Comparison of ENCODE assay signal across 12 mouse cellular contexts in the genomic region with DNA sequence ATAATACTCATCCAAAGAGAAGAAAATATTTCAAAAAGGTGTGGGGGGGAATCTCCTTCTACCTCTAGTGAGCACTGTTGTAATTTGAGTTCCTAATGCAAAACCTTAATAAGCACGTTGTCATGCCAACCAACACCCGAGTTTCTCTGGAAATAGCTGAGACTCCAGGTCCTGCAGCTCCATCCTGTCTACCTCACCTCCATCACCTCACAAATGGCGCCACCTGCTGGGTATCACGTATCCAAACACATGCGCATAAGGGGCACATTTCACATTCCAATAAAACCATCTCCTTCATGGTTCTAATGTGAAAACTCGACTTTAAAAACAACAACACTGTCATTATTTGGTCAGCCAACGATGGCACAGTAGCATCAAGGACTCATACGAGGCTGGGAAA. TPM values are rescaled to one million over a fixed set of nuclear protein-coding genes. Genes with fewer than 3 reads are reported as not detected.
A peak's percentile ranks its signal among the peaks of the same experiment; 100 is the strongest.
DNase-seq lines count a peak whose midpoint lies in the region; ATAC-seq and TF ChIP-seq lines count a peak whose summit lies in the region.
"Had no signal": no experiment of that assay in that cellular context is flagged by ENCODE, and none has a peak within 500 bp of the region (broad histone marks: within the 10 kb centered on the region; RNA-seq: fewer than 3 reads in every experiment).

No protein-coding gene starts in this region.

- 0 out of 2 replicates have a peak, but pooled peaks have one; percentile 23 for ATAC-seq in frontal cortex, adult (ENCODE audit: low TSS enrichment)
- 0 out of 2 replicates have a peak, but pooled peaks have one; percentile 58 for ATAC-seq in midbrain, postnatal 0 days (ENCODE audit: low FRiP score)
- no peak for ATAC-seq in midbrain, embryonic 13.5 days
- ATAC-seq in stomach, postnatal 0 days (ENCODE audit: low FRiP score, low TSS enrichment): no peak
- ATAC-seq in forebrain, embryonic 13.5 days: no peak
- no peak for ATAC-seq in erythroblast, adult 5-6 weeks (replicated peaks; ENCODE audit: low FRiP score, poor library complexity, severe bottlenecking)

- no peak overlapping the region for H3K27ac ChIP-seq in midbrain, postnatal 0 days (ENCODE audit: low read depth, low read length)
- no peak overlapping the region for H3K27ac ChIP-seq in midbrain, embryonic 13.5 days
- H3K27ac ChIP-seq in stomach, postnatal 0 days (replicated peaks): no peak overlapping the region
- H3K27ac ChIP-seq in forebrain, embryonic 13.5 days: no peak overlapping the region

- H3K9me3 ChIP-seq in midbrain, postnatal 0 days (ENCODE audit: low read length): peaks cover 5% of the 10 kb centered on the region; the same call in 1 of the 2 replicates
- peaks cover 4% of the 10 kb centered on the region; the same call in 1 of the 2 replicates for H3K9me3 ChIP-seq in midbrain, embryonic 13.5 days
- no peaks in the 10 kb centered on the region for H3K9me3 ChIP-seq in stomach, postnatal 0 days (ENCODE audit: control insufficient read depth, low read length)
- no peaks in the 10 kb centered on the region for H3K9me3 ChIP-seq in forebrain, embryonic 13.5 days (replicated peaks)

- peak; percentile 63 for TF ChIP-seq CTCF in midbrain, postnatal 0 days (IDR thresholded peaks at IDR 0.05)
- TF ChIP-seq CTCF in stomach, postnatal 0 days (IDR thresholded peaks at IDR 0.05; ENCODE audit: low read depth): peak; percentile 59

- TF ChIP-seq EP300 in stomach, postnatal 0 days (optimal IDR thresholded peaks at IDR 0.05): no peak

- no peak overlapping the region for H3K4me3 ChIP-seq in midbrain, postnatal 0 days (ENCODE audit: low read depth, low read length)
- H3K4me3 ChIP-seq in midbrain, embryonic 13.5 days (replicated peaks): no peak overlapping the region
- no peak overlapping the region for H3K4me3 ChIP-seq in stomach, postnatal 0 days (ENCODE audit: low read depth, low read length)
- no peak overlapping the region for H3K4me3 ChIP-seq in forebrain, embryonic 13.5 days
- H3K4me3 ChIP-seq: megakaryocyte, embryonic 14.5 days had no signal

- no peaks in the 10 kb centered on the region for H3K36me3 ChIP-seq in midbrain, postnatal 0 days (ENCODE audit: insufficient read depth, low read length)
- no peaks in the 10 kb centered on the region for H3K36me3 ChIP-seq in midbrain, embryonic 13.5 days
- H3K36me3 ChIP-seq in stomach, postnatal 0 days (ENCODE audit: control insufficient read depth, insufficient read depth, low read length): no peaks in the 10 kb centered on the region
- H3K36me3 ChIP-seq in forebrain, embryonic 13.5 days (ENCODE audit: poor library complexity, severe bottlenecking): no peaks in the 10 kb centered on the region

- no peak overlapping the region for H3K4me2 ChIP-seq in midbrain, postnatal 0 days (ENCODE audit: low read depth, low read length, poor library complexity, severe bottlenecking)
- H3K4me2 ChIP-seq in midbrain, embryonic 13.5 days (replicated peaks): no peak overlapping the region
- H3K4me2 ChIP-seq in stomach, postnatal 0 days (replicated peaks; ENCODE audit: low read depth): no peak overlapping the region
- H3K4me2 ChIP-seq in forebrain, embryonic 13.5 days: no peak overlapping the region

- DNase-seq in frontal cortex, postnatal 10 days (ENCODE audit: low spot score in 2 of 2): no peak
- DNase-seq in midbrain, postnatal 0 days (ENCODE audit: low spot score): peak; percentile 21
- DNase-seq in brain, adult 2 months (ENCODE audit: low read depth, low spot score): peak; percentile 61
- no peak for DNase-seq in stomach, postnatal 0 days (ENCODE audit: low spot score)
- DNase-seq: cerebellum, postnatal 36 days had no signal

- no peak overlapping the region for H3K9ac ChIP-seq in midbrain, postnatal 0 days (replicated peaks; ENCODE audit: low read length, poor library complexity, severe bottlenecking)
- H3K9ac ChIP-seq in midbrain, embryonic 13.5 days (replicated peaks): no peak overlapping the region
- H3K9ac ChIP-seq in stomach, postnatal 0 days (ENCODE audit: low read length): no peak overlapping the region
- H3K9ac ChIP-seq in forebrain, embryonic 13.5 days: no peak overlapping the region

- H3K4me1 ChIP-seq in midbrain, postnatal 0 days (ENCODE audit: insufficient read depth, low read length): no peaks in the 10 kb centered on the region
- no peaks in the 10 kb centered on the region for H3K4me1 ChIP-seq in midbrain, embryonic 13.5 days (replicated peaks)
- no peaks in the 10 kb centered on the region for H3K4me1 ChIP-seq in stomach, postnatal 0 days (replicated peaks; ENCODE audit: control insufficient read depth, insufficient read depth)
- H3K4me1 ChIP-seq in forebrain, embryonic 13.5 days: no peaks in the 10 kb centered on the region
- H3K4me1 ChIP-seq: megakaryocyte, embryonic 14.5 days had no signal

- WGBS in midbrain, postnatal 0 days: 58% methylated on average over 8 of the region's 8 CpGs
- 61% methylated on average over 8 of the region's 8 CpGs for WGBS in midbrain, embryonic 13.5 days
- 57% methylated on average over 8 of the region's 8 CpGs for WGBS in stomach, postnatal 0 days
- WGBS in forebrain, embryonic 13.5 days: 56% methylated on average over 8 of the region's 8 CpGs

- no peaks in the 10 kb centered on the region for H3K27me3 ChIP-seq in midbrain, postnatal 0 days (ENCODE audit: insufficient read depth, low read length)
- H3K27me3 ChIP-seq in midbrain, embryonic 13.5 days: no peaks in the 10 kb centered on the region
- H3K27me3 ChIP-seq in stomach, postnatal 0 days (ENCODE audit: control insufficient read depth, insufficient read depth, low read length): no peaks in the 10 kb centered on the region
- no peaks in the 10 kb centered on the region for H3K27me3 ChIP-seq in forebrain, embryonic 13.5 days
- H3K27me3 ChIP-seq: megakaryocyte, embryonic 14.5 days had no signal

RNA-seq across cellular contexts. Expression of gene Gm26657, which starts 14.0 kb away (rescaled TPM):
- not detected in 2 replicates for total RNA-seq in midbrain, postnatal 0 days (2014; rRNA removed)
- not detected in 2 replicates for polyA plus RNA-seq in midbrain, postnatal 0 days (2015; fragmentation: Nextera tagmentation; extraction: Ambion mirVana)
- polyA plus RNA-seq in midbrain, embryonic 13.5 days (2015; fragmentation: Nextera tagmentation; extraction: Ambion mirVana): not detected in 2 replicates
- polyA plus RNA-seq in stomach, postnatal 0 days (2015; fragmentation: Nextera tagmentation; extraction: Ambion mirVana): not detected in 2 replicates
- polyA plus RNA-seq in forebrain, embryonic 13.5 days (2015; fragmentation: Nextera tagmentation; extraction: Ambion mirVana): not detected in 2 replicates
- total RNA-seq in erythroblast, adult 5-6 weeks (2015; ENCODE audit: low replicate concordance): not detected in 2 replicates
- not detected in 2 replicates for total RNA-seq in erythroblast, adult 5-6 weeks (2017; ENCODE audit: low replicate concordance)
- total RNA-seq: heart, adult 8-10 months; layer of hippocampus, adult 8-10 months had no signal

RNA-seq across cellular contexts. Expression of gene Actl7b, which starts 15.4 kb away (rescaled TPM):
- 0.16 and 0.47 TPM in 2 replicates for total RNA-seq in midbrain, postnatal 0 days (2014; rRNA removed)
- not detected in 2 replicates for polyA plus RNA-seq in midbrain, postnatal 0 days (2015; fragmentation: Nextera tagmentation; extraction: Ambion mirVana)
- not detected in 2 replicates for polyA plus RNA-seq in midbrain, embryonic 13.5 days (2015; fragmentation: Nextera tagmentation; extraction: Ambion mirVana)
- not detected in 2 replicates for polyA plus RNA-seq in stomach, postnatal 0 days (2015; fragmentation: Nextera tagmentation; extraction: Ambion mirVana)
- not detected in 2 replicates for polyA plus RNA-seq in forebrain, embryonic 13.5 days (2015; fragmentation: Nextera tagmentation; extraction: Ambion mirVana)
- not detected in 2 replicates for total RNA-seq in erythroblast, adult 5-6 weeks (2015; ENCODE audit: low replicate concordance)
- total RNA-seq in erythroblast, adult 5-6 weeks (2017; ENCODE audit: low replicate concordance): not detected in 2 replicates
- total RNA-seq: heart, adult 8-10 months had no signal

RNA-seq across cellular contexts. Expression of gene Actl7a, which starts 17.4 kb away (rescaled TPM):
- not detected in 2 replicates for total RNA-seq in midbrain, postnatal 0 days (2014; rRNA removed)
- polyA plus RNA-seq in midbrain, postnatal 0 days (2015; fragmentation: Nextera tagmentation; extraction: Ambion mirVana): not detected in 2 replicates
- polyA plus RNA-seq in midbrain, embryonic 13.5 days (2015; fragmentation: Nextera tagmentation; extraction: Ambion mirVana): 0.11 TPM in 1 of 2 replicates, not detected in the other
- polyA plus RNA-seq in stomach, postnatal 0 days (2015; fragmentation: Nextera tagmentation; extraction: Ambion mirVana): not detected in 2 replicates
- polyA plus RNA-seq in forebrain, embryonic 13.5 days (2015; fragmentation: Nextera tagmentation; extraction: Ambion mirVana): not detected in 2 replicates
- total RNA-seq in erythroblast, adult 5-6 weeks (2015; ENCODE audit: low replicate concordance): not detected in 2 replicates
- not detected in 2 replicates for total RNA-seq in erythroblast, adult 5-6 weeks (2017; ENCODE audit: low replicate concordance)
- total RNA-seq: heart, adult 8-10 months; layer of hippocampus, adult 8-10 months had no signal

Comparison
In these comparisons a context has a peak if more than half of its experiments do, and no peak if none do; other contexts are left out.
1. ATAC-seq: peak in frontal cortex, adult (single experiment) and midbrain, postnatal 0 days (single experiment); none in midbrain, embryonic 13.5 days (single experiment), stomach, postnatal 0 days (single experiment), forebrain, embryonic 13.5 days (single experiment) and erythroblast, adult 5-6 weeks (single experiment).
2. DNase-seq: peak in midbrain, postnatal 0 days (single experiment) and brain, adult 2 months (single experiment); none in frontal cortex, postnatal 10 days (0 of 2) and stomach, postnatal 0 days (single experiment).